Mouse (Mus musculus) bone marrow macrophage, adult 2 months (primary cell): Measurements from ENCODE around the gene Stn1.

Experiments used
- CTCF ChIP-seq: IDR thresholded peaks from 2 replicates; pipeline ENCODE4 v1.5.1; 2012; ENCODE audit warnings: low read depth, mild to moderate bottlenecking, low read length, moderate library complexity
- POLR2A ChIP-seq: IDR thresholded peaks from 2 replicates; pipeline ENCODE4 v1.6.1; 2012; ENCODE audit warnings: mild to moderate bottlenecking, low read depth, low read length, borderline replicate concordance

DNA sequence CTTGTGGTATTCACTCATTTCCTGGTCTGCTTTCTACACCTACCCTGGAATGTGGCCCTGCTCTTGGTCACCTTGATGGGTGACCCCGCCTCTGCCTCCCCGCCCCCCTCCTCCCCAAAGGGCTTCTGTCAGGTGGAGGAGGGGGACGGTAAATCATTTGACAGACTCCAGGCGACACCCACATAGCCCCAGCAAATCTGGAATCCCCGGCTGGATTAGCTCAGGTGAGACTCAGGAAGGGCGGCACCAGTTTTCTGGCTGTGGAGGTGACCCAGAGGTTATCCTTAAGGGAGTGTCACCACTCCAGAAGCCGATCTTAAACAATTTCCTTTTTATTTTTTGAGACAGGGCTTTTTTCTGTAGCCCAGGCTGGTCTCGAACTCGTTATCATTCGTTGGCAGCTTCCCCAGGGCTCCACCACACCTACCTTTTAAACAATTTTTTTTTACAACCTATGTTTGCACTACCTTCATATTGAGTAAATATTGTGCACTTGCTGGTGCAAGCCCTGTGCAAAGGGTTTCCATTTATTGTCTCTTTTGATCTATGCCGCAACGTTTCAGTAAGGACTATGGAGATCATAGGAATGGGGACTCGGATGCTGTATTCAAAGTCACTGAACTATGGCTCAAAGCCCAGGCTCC is 41.4 kb upstream of the Stn1 start:
- no peak for TF ChIP-seq POLR2A
- no peak for TF ChIP-seq CTCF
